Mouse (Mus musculus) effector memory CD4-positive, alpha-beta T cell, adult 5 months (primary cell): ENCODE measurements around the gene Thap2. TPM values are rescaled to one million over a fixed set of nuclear protein-coding genes. Genes with fewer than 3 reads are reported as not detected.

Experiments used
- polyA plus RNA-seq: library from polyadenylated mRNA; unstranded; fragments of 100-300 nt; shearing (Covaris generic); gene quantifications from one replicate; pipeline ENCODE4 v1.2.1, GENCODE M21; 2017

The Thap2 gene
- 5.7 TPM for polyA plus RNA-seq

DNA sequence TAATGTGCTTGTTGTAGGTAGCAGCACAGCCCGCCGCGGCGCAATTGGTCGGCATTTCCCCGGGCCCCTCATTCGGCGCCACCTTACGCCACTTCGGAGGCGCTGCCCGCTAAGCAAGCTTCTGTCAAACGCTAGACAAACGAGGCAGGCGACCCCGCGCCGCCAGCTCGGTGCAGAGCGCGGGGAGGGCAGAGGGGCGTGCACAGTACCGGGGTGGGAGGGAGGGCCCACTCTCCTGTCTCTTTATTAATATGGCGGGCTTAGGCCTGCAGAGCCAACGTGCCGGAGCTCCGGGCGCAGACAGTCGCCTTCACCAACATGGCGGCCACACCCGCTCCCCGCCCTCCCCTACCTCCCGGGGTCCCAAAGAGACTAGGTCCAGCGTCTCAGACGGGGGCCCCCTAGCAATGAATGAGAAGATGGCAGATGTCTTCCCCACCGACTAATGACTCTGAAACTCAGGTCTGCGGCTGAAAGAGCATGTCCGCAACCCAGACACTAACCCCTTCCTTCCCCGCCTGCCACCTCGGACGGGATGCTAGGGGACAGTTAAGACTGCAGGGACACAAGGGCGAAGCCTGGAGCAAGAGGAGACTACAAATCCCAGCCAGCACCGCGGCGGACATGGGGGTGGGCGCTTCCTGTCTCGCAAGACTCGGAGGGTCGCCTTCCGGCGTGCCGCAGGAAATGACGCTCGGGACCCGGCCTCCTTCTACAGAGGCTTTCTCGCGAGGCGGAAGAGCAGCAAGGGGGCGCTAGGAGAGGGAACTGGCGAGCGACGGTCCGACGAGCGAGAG, at the start of gene Thap2, which contains the start of gene Zfc3h1:
Gene Thap2, minus strand, starts transcription at position 223 of the 797 bp plus-strand sequence.
Gene Zfc3h1, plus strand, starts transcription at position 739 of the 797 bp plus-strand sequence.

DNA sequence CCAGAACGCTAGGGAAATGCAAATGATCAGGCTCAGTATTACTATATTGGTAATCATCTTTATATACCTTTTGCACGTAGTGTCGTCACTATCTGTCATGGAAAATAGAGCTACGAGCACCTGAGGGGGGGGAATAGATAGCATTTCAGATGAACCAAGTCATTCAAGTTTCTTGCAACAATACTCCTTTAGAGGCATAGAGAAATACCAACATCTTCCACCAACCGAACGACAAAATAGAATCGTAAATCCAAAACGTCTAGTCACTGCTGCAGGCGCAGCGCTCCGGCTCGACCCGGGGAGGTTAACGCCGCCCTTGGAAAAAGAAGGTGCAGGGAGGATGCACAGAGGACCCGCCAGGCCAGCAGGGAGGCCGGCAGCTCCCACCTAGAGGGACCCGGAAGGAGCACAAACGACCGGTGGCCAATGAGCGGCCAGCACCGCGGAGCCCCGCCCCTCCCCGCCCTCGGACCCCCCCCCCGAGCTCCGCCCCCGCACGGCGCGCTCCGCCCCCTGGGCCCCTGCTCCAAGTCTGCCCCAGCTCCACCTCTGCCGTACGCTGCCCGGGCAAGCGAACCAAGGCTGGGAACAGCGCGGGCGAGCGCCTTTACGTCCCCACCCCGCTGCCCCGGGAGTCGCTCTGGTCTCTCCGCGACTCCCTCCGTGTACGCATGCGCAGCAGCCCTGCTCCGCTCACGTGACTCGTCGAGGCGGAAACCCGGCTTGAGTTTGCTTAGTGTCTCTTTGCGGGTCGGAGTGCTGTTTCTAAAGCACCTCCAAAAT, 22.2 kb downstream of the Thap2 start, which contains the start of gene Tmem19:
Gene Tmem19, minus strand, starts transcription at position 662 of the 783 bp plus-strand sequence.

Other genes starting within 250 kb of the Thap2 start
- not detected for gene Tph2, start 199.4 kb downstream of the Thap2 start, polyA plus RNA-seq
- 175 TPM for gene Tbc1d15, start 133.0 kb downstream of the Thap2 start, polyA plus RNA-seq
- gene Rab21, start 68.8 kb downstream of the Thap2 start, polyA plus RNA-seq, result 74.8 TPM
- 16.5 TPM for gene Tmem19, start 21.9 kb downstream of the Thap2 start, polyA plus RNA-seq
- gene Zfc3h1, start 516 bp upstream of the Thap2 start, polyA plus RNA-seq, result 23.8 TPM
- gene A930009A15Rik, start 185.5 kb upstream of the Thap2 start, polyA plus RNA-seq, result not detected
- gene Lgr5, start 203.3 kb upstream of the Thap2 start, polyA plus RNA-seq, result 0.20 TPM